Mouse (Mus musculus): ENCODE measurements around the gene Pigv. TPM values are rescaled to one million over a fixed set of nuclear protein-coding genes. Genes with fewer than 3 reads are reported as not detected.

The Pigv gene
- polyA plus RNA-seq (2012), result 16.3 and 17.6 TPM in 2 replicates

DNA sequence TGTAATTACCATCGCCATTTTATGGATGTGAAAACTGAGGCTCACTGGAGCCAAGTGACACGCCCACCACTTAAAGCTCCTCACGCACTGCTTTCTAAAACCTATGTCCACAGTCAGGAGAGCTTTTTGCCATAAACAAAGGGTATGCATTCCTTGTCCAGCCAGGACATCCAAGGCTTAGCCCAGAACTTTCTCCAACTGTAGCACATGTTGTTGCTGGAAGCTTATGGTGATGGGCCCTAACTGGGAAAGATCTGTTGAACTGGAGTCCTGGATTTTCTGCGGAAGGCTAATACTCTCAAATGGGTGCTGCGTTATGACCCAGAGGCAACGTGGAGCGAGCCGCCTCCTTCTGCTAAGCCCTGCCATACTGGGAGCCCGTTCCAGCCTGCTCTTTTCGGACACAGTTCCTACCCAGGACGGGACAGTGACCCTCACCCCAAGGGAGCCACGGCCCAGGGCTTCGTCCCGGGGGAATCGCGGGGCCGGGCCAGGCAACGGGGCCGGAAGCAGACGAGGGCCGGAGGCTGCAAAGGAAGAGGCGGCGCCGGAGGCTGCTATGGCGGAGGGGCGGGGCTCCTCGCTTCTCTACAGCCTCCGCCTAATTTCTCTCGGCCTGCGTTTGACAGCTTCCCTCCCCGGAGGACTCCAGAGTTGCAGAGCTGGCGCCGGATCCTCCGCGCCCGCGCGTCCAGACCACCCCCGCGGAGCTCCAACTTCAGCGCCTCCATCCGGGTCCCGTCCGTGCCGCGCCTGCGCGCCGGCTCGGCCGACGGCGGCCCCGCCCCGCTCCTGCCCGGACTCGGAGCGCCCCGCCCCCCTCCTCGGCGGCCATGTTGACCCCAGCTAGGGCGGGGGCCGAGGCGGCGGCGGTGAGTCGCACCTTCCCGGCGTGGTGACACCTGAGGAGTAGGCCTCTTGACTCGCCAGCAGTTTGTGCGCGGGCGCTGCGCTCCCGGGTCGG is at the start of gene Pigv:
Gene Pigv, minus strand, starts transcription at position 767 of the 964 bp plus-strand sequence.
- no peak for TF ChIP-seq GATA1 (IDR thresholded peaks at IDR 0.05; ENCODE audit: low read length)

DNA sequence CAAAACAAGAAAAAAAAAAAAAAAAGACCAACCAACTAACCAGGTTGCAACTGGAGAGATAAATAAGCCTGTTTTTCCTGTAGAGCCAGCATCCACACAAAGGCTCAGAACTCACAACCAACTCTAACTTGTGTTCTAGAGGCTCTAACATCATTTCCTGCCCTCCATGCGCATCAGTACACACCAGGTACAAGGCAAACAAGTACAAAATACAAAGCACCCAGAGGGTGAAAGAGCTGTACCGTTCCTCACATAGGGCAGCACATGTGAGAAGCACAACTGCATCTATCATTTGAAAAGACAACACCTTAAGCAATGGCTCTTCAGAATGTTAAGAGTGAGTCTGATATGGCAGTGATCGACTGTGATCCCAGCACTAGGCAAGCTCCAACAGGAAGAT is 47.3 kb upstream of the Pigv start:
- TF ChIP-seq GATA1 (IDR thresholded peaks at IDR 0.05; ENCODE audit: low read length), result no peak

DNA sequence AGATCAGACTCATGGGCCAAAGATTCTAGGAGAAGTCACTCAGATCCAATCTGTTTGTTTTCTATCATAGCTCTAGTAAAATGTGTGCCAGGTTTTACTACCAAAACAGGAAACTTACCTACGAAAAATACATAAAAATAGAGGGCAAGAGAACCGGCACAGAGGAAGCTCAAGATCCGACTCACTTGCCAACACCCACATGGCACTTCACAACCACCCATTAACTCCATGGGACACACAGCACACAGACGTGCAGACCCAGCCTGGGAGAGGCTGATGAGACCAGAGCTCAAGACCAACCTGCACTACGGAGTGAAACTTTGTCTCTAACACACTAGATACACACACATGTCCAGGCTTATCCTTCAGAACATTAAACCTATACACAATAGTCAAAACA is 40.3 kb upstream of the Pigv start:
- no peak for TF ChIP-seq GATA1 (IDR thresholded peaks at IDR 0.05; ENCODE audit: low read length)

DNA sequence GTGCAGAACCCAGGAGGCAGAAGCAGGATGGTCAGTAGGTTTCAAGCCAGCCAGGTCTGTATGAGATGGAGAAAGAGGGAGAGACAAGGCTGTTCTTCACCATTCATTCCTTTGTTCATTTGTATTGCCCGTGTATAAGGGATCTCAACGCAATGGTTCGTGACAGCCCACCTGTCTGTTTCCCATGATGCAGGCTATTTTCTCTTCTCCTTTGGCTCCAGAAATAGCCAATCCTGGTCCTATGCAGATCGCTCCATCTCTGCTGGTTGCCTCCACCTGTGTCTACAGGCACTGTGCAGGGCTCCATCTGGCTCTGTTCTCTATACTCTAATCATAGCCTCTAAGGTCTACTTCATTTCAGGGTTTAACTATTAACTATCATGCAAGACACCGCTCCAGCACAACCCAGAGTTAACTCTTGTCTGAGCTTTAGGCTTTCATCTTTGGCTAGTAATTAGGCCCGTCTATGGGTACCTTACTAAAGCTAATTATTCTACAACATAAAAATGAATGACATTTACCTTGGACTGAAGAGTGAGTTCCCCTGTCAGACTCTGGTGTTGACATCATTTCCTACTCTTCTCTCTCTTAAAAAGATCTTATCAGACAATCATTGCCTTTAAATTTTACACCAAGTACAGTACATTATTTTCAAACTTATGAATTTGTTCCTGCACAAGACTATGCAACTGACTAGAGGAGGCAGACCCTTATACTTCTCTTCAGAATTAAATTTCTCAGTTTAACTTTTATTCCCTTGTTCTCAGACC is 39.0 kb upstream of the Pigv start:
- TF ChIP-seq GATA1 (IDR thresholded peaks at IDR 0.05; ENCODE audit: low read length), result no peak

DNA sequence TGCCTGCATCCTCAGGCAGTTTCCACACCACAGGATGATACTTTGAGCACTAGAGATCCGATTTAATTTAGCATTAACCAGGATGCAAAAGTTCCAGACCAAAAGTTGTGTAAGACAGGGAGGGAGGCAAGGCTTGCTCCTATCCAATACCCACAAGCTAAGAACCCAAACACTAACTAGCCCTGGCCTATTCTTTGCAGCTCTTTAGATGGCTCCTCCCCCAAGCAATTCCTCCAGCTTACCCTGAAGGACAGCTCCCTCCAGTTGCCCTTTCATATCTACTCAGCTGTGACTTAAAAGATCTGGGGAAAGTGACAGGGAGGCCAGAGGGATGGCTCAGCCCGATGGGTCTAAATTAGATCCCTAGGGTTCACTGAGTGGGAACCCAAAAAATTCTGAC is 36.9 kb upstream of the Pigv start:
- no peak for TF ChIP-seq GATA1 (IDR thresholded peaks at IDR 0.05; ENCODE audit: low read length)

DNA sequence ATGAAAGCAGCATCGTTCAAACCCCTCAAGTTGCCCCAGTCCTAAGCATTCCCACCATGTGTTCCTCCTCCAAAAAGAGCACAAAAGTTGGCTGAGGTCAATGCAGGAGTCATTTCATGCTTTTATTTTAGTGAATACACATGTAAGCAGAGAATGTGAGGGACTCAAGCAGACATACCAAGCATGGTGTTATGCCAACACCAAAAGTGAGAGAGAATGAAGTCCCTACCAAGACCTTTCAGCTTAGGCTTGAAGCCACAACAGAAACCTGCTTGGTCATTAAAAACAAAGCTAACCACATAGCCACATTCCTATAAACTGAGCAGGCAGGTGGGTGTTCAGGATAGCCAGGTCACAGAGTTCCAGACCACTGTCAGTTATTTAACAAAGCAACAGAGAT is 35.0 kb upstream of the Pigv start:
- TF ChIP-seq GATA1 (IDR thresholded peaks at IDR 0.05; ENCODE audit: low read length), result no peak

DNA sequence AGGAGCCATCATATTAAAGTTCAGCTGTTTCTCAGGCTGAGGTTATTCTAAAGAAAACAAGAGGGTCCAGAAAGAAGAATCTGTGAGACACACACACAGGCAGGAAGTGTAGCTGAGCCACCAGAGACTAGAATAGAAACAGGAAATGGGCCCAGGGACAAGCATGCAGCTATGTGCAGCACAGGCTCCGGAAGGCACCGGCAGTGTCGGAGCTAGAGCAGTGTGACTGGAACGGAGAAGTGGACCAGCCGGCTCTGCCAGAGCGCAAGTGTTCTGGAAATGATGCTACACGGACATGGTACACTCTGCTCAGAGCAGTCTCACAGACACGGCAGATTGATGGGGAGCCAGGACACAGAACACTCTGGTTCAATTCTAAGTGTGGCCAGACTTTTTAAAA is 34.5 kb upstream of the Pigv start:
- no peak for TF ChIP-seq GATA1 (IDR thresholded peaks at IDR 0.05; ENCODE audit: low read length)

DNA sequence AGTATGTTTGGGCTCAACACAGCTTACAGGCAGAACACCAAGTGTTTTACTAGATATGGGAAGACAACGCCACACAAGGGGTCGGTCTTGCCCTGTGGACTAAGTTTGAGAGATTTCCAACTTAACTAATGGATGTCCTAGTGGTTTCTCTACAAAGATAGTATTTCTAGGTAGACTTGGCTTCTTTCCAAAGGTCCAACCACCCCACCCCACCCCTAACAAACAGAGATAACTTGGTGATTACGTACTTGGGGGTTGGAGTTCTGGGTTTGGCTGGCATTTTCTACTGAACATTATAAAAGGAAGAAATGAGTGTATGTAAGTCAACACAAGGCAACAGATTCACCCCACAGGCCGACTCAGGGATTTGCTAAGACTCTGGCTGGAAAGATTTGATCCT is 32.6 kb upstream of the Pigv start:
- no peak for TF ChIP-seq GATA1 (IDR thresholded peaks at IDR 0.05; ENCODE audit: low read length)

DNA sequence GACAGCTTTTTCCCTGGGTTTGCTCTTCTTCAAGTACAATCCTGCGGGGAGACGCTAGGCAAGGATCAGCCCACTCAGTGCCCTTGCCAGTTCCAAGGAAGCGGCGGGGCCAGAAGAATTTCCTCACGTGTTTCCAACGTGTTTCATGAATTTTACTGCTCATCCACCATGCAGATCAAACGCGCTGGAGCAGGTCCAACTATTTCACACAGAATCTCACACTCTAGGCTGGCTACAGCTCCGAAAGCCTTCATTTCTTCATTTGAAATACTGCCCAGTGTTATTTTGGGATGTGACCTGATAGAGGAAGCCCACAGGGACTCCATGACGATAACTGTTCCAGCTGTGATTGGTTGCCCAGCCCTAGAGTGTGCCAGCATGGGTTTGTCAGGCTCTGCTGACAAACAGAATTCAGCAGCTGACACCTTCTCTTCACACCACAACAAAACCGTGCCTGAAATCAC is 28.5 kb upstream of the Pigv start:
- TF ChIP-seq GATA1 (IDR thresholded peaks at IDR 0.05; ENCODE audit: low read length), result no peak

DNA sequence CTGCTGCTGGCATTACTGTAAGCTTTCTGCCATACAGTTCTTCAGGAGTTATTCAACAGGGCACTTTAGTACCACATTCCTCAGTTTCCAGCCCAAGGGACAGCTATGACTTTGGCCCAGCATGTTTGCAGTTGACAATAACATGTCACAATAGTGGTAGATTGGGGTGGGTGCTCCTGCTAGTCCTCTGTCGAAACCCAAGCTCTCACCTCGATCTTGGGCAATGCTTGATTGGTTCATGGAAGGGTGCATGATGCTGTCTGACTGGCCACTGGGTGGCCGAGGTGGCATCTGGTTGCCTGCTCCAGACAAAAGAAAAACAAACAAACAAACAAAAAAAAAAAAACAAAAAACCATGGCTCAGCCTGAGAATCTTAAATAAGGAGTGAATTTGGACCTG is 22.9 kb upstream of the Pigv start:
- TF ChIP-seq GATA1 (IDR thresholded peaks at IDR 0.05; ENCODE audit: low read length), result no peak

DNA sequence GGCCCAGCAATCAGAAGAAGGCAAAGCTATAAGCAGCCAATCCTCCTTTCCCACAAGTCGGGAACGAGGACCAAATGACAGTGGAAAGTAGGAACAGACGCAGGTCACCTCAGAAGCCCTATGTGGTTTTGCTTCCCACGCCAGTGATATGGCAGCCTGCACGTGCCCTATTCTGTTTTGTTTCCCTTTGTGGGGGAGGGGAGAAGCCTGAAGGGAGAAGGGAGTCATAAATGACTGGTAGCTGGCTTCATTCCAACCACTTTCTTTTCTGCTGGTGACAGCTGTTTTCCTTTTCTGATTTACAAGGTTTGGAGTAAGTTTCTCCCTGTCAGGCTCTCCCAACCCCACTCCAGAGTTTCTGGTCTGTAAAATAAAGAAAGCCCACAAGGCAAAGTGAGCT is 17.8 kb upstream of the Pigv start:
- no peak for TF ChIP-seq GATA1 (IDR thresholded peaks at IDR 0.05; ENCODE audit: low read length)

DNA sequence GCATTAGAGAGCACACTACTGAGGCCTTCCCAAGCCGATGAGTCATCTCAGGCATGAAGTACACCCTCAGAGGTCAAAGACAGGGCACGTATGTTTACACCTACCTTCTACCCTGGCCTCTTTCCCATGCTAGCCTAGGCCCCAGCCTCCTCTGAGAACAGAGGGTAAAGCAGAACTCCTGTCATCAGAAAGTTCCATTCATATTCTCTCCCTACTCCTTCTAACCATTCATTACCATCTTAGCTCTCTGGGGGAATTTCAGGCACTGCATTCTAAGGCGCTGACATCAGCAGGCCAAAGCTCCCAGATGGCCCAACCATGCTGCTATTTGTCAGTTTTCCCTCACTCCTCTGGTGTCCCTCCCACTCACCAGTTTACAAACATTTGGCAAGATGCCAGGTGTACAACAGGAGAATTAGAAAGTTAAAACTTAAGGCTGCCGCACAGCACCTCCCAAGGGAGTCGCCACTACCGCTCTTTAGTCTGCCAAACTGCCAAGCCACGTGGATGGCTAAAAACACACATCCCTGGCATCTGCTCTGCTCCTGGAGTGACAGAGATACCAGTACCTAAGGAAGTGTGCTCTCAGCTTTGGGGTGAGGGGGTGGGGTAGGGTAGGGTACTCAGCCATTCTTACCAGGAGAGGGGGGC is 16.1 kb upstream of the Pigv start:
- no peak for TF ChIP-seq GATA1 (IDR thresholded peaks at IDR 0.05; ENCODE audit: low read length)

DNA sequence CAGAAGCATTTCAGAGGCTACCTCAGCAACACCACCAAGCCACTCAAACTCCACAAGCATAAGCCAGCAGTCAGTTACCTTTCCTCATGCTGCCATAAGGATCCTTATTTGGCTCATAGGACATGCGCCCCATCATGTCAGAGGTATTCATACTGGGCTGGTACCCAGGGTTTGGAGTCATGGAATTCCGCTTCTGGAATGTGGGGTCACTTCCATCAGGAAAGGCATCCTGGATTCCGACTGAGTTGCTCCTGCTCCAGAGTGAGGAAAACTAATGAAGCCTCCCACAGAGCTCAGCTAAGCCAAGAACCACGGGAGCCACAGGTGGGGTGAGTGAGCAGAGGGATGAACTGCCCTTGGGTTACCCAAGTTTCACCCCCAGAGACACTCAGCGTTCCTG is 14.7 kb upstream of the Pigv start:
- TF ChIP-seq GATA1 (IDR thresholded peaks at IDR 0.05; ENCODE audit: low read length), result no peak

DNA sequence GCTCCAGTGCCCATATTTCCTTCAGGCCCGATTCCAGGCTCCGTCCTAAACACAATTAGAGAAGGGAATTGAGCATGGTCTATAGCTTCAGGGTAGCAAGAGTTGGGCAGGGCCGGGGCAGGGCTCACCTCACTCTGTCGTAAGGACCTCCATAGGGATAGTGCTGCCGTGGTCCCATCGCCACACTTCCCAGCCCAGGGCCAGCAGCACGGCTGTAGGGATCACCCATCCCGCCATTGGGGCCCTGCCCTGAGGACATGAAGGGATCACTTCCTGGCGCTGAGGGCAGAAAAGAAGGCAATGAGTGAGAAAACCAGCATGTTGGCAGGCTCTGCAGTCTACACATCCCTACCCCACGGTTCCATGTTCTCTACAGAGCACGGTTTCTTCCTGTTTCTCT is 14.1 kb upstream of the Pigv start:
- TF ChIP-seq GATA1 (IDR thresholded peaks at IDR 0.05; ENCODE audit: low read length), result no peak

DNA sequence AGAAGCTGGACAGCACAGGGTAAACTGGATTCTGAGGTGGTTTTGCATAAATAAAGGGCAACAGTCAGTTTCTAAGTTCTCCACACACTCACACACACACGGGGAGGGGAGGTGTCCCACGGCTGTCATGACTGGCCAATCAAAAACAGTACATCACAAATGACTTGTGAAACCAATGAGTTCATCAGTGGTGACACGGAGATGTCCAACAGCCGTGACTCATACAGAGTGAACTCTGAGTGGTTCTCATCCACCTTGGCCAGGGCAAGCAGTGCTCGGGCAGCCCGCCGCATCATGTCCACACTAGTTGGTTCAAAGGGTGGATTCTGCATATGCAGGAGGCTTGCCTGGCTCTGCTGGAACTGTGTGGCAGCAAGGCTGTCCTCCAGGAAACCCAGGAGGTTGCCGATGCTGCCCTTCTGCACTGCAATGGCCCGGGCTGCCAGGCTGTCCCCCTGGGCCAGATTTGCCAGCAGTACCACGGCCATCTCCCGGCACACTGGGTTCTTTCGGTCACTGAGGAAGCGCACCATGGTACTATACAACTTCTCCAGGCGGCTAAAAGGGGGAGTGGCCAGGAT is 7.8 kb upstream of the Pigv start:
- no peak for TF ChIP-seq GATA1 (IDR thresholded peaks at IDR 0.05; ENCODE audit: low read length)

DNA sequence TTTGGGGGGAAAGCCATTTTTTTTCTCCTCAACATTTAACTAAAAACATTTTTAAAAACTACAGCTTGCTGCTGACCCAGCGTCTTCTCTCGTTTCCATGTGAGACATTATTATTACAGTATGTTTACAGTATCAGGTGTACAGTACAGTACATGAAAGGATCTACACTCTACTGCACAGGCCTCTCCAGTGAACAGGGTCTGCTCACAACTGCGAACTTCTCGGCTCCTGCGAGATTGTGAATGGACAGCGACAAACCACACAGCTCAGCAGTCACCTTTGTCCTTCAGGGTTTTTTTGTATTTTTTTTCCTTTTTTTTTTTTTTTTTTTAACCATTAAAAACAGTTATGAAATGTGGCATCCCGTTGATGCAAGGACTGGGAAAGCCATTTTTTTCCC is 7.2 kb upstream of the Pigv start:
- no peak for TF ChIP-seq GATA1 (IDR thresholded peaks at IDR 0.05; ENCODE audit: low read length)
